Mouse (Mus musculus) stomach, embryonic 14.5 days (tissue): ENCODE measurements at regions not wholly inside any gene's neighbourhood (a gene's known extent, or its start where the extent isn't known, plus 50 kb on each side); places are given as distances from the start of the nearest gene placed in this dataset.

Source experiments
- ATAC-seq: fragments of 200-750 bp; cut with Nextera tagmentation; 2 replicates; pipeline ENCODE4 v1.8.0; 2017; ENCODE audit warnings: low read depth, moderate TSS enrichment; ENCODE audit not compliant: insufficient number of reproducible peaks, insufficient read depth, low FRiP score
- H3K27ac ChIP-seq: fragments of 300-500 bp; sonication (generic); 2 replicates; pipeline ENCODE4 v1.5.1; 2014; ENCODE audit warnings: mild to moderate bottlenecking, low read length, moderate library complexity, mixed read lengths
- H3K27me3 ChIP-seq: fragments of 300-500 bp; sonication (generic); 2 replicates; pipeline ENCODE4 v1.6.1; 2014; ENCODE audit warnings: low read length, control low read depth, mixed read lengths; ENCODE audit not compliant: control insufficient read depth, insufficient read depth
- H3K36me3 ChIP-seq: fragments of 300-500 bp; sonication (generic); 2 replicates; pipeline ENCODE4 v1.6.1; 2014; ENCODE audit warnings: mild to moderate bottlenecking, control low read depth, low read length, moderate library complexity, mixed read lengths; ENCODE audit not compliant: control insufficient read depth, insufficient read depth
- H3K4me1 ChIP-seq: fragments of 300-500 bp; sonication (generic); 2 replicates; pipeline ENCODE4 v1.6.1; 2014; ENCODE audit warnings: low read length, control low read depth, mixed read lengths; ENCODE audit not compliant: control insufficient read depth, insufficient read depth
- H3K4me2 ChIP-seq: fragments of 300-500 bp; sonication (generic); replicated peaks from 2 replicates; pipeline ENCODE4 v1.6.1; 2014; ENCODE audit warnings: low read depth, low read length, control low read depth
- H3K4me3 ChIP-seq: fragments of 300-500 bp; sonication (generic); 2 replicates; pipeline ENCODE4 v1.5.1; 2014; ENCODE audit warnings: low read depth, low read length, control low read depth
- H3K9ac ChIP-seq: fragments of 300-500 bp; sonication (generic); replicated peaks from 2 replicates; pipeline ENCODE4 v1.6.1; 2014; ENCODE audit warnings: low read depth, mild to moderate bottlenecking, control low read depth, low read length, moderate library complexity, mixed read lengths
- H3K9me3 ChIP-seq: fragments of 300-500 bp; sonication (generic); 2 replicates; pipeline ENCODE4 v1.6.1; 2016; ENCODE audit warnings: low read depth, low read length, control low read depth; ENCODE audit not compliant: control insufficient read depth
- WGBS: fragments of 180-500 bp; shearing (Covaris S2); extraction: QIAGEN DNeasy Blood & Tissue Kit; methylation state at CpG from one replicate; pipeline ENCODE4 v1.1.7; 2014; 5-methylcytosine and 5-hydroxymethylcytosine counted together

DNA sequence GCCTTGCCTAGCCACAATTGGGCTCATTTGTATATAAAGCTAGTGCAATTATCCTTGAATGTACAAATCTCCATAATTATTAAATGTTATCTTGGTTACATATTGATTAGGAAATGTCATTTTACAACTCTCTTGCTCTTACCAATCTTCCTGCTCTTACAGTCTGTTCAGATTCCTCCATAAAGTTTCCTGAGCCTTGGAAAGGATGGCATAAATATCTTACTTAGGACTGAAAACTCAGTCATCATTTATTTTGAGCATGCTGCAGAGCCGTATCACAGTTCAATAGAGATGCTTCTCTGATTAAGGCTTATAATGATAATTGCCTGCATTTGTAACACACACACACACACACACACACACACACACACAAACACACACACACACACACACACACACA is 151.4 kb upstream of the Rprm start:
- H3K4me3 ChIP-seq, result no peak overlapping the region
- no peak overlapping the region for H3K9ac ChIP-seq
- H3K4me2 ChIP-seq, result no peak overlapping the region
- H3K27me3 ChIP-seq, result no peaks in the 10 kb centered on the region
- H3K27ac ChIP-seq, result no peak overlapping the region
- no peaks in the 10 kb centered on the region for H3K9me3 ChIP-seq
- H3K4me1 ChIP-seq, result no peaks in the 10 kb centered on the region
- WGBS, result 78% methylated on average over 1 of the region's 1 CpGs
- no peak for ATAC-seq
- no peaks in the 10 kb centered on the region for H3K36me3 ChIP-seq

GRCm38 (mm10) chr2:54237192-54237591 is 151.8 kb upstream of the Rprm start:
- H3K4me1 ChIP-seq, result no peaks in the 10 kb centered on the region
- no peaks in the 10 kb centered on the region for H3K9me3 ChIP-seq
- no peak overlapping the region for H3K4me3 ChIP-seq
- ATAC-seq, result no peak
- 70% methylated on average over 1 of the region's 1 CpGs for WGBS
- no peaks in the 10 kb centered on the region for H3K27me3 ChIP-seq
- no peaks in the 10 kb centered on the region for H3K36me3 ChIP-seq
- no peak overlapping the region for H3K27ac ChIP-seq
- no peak overlapping the region for H3K9ac ChIP-seq
- H3K4me2 ChIP-seq, result no peak overlapping the region

DNA sequence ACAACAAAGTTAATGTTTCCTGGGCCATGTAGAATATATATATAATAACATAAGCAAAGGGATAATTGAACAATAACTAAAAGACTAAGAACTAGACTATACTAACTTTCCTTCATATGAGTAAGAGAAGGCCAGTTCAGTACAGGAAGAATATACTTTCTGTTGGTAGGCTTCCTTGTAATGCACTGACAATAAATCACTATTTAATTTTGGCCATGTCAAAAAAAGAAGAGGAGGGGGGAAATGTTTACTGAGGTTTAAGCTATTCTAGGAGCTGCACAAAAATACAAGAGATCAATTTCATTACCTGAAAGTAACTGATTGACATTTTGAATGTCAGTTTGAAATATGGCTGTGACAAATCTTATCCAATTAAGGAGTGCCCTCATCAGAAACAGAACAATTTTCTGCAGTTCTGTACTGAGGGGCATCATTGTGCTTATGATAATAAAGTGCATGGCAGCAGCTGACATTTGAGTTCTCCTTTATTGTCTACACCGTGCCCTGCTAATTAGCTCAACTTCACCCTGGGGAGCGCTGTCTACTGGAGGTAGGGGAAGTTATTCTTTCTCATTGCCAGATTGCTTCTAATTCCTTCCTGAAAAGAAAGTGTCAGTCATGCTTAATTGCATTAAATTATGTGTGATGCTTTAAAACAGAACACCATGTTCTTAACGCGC is 171.2 kb upstream of the Galnt13 start:
- ATAC-seq, result no peak
- Histone ChIP-seq H3K4me2 (no peak overlapping the region), H3K4me1 (no peaks in the 10 kb centered on the region), H3K9me3 (no peaks in the 10 kb centered on the region), H3K36me3 (no peaks in the 10 kb centered on the region), H3K4me3 (no peak overlapping the region), H3K9ac (no peak overlapping the region), H3K27me3 (no peaks in the 10 kb centered on the region), H3K27ac (no peak overlapping the region)
- 84% methylated on average over 4 of the region's 4 CpGs for WGBS

DNA sequence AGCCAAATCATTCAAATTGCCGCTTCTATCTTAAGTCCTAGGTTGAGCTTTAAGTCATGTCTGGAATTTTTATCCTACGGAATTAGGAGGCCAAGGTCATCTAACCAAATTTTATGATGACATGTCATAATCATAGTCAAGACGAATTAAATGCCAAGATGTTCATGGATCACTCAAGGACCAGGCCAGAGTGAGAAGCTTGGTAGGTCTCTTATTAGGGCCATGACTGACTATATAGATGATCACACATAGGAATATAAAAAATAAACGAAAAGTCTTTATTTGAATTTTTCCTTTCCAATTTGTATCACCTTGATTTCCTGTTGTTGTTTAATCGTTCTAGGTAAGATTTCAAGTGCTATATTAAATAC is 170.7 kb upstream of the Galnt13 start:
- Histone ChIP-seq H3K27ac (no peak overlapping the region), H3K9ac (no peak overlapping the region), H3K4me1 (no peaks in the 10 kb centered on the region), H3K36me3 (no peaks in the 10 kb centered on the region), H3K4me2 (no peak overlapping the region), H3K4me3 (no peak overlapping the region), H3K27me3 (no peaks in the 10 kb centered on the region), H3K9me3 (no peaks in the 10 kb centered on the region)
- no peak for ATAC-seq
- 84% methylated on average over 5 of the region's 5 CpGs for WGBS

GRCm38 (mm10) chr2:54281966-54282365 is 154.2 kb upstream of the Galnt13 start:
- Histone ChIP-seq H3K27ac (no peak overlapping the region), H3K9me3 (no peaks in the 10 kb centered on the region), H3K36me3 (no peaks in the 10 kb centered on the region), H3K4me3 (no peak overlapping the region), H3K4me1 (no peaks in the 10 kb centered on the region), H3K4me2 (no peak overlapping the region), H3K27me3 (no peaks in the 10 kb centered on the region), H3K9ac (no peak overlapping the region)
- 74% methylated on average over 1 of the region's 1 CpGs for WGBS
- no peak for ATAC-seq

DNA sequence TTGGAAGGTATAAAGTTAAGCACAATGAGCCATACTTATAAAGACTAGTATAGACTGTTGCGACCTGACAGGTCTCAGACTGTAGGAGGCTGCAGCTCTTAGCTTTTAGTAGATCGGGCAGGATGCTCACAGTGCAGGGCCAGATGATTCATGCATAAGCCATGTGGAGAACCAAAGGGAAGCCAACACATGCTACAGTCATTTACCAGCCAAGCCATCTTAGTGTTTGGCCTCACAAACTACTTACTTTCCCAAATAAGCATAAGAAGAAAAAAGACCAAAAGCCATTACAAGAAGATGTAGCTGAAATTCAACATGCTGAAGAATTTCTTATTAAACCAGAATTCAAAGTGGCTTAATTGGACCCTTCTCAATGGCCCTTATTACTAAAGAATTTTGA is 152.2 kb upstream of the Galnt13 start:
- Histone ChIP-seq H3K9ac (no peak overlapping the region), H3K4me1 (no peaks in the 10 kb centered on the region), H3K27ac (no peak overlapping the region), H3K9me3 (no peaks in the 10 kb centered on the region), H3K4me2 (no peak overlapping the region), H3K4me3 (no peak overlapping the region), H3K27me3 (no peaks in the 10 kb centered on the region), H3K36me3 (no peaks in the 10 kb centered on the region)
- WGBS, result 87% methylated on average over 2 of the region's 2 CpGs
- ATAC-seq, result no peak

DNA sequence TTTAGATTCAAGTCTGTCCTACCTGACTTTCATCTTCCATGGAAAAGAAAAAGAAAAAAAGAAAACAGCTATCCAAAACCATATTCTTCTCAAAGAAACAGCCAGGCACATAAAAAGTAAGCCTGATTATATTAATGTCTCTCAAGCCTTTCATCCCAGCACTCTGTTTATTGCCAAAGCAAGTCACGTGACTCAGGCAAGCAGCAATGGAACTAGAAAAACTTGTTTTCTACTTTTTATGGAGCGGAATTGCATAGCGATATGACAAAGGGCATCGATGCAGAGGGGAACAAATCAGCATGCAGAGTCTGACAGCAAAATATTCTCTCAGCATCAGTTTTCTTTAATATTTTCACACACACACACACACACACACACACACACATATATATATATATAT is 130.6 kb upstream of the Galnt13 start:
- no peak for ATAC-seq
- Histone ChIP-seq H3K4me1 (no peaks in the 10 kb centered on the region), H3K4me2 (no peak overlapping the region), H3K4me3 (no peak overlapping the region), H3K36me3 (no peaks in the 10 kb centered on the region), H3K27me3 (no peaks in the 10 kb centered on the region), H3K9ac (no peak overlapping the region), H3K27ac (no peak overlapping the region), H3K9me3 (no peaks in the 10 kb centered on the region)
- 78% methylated on average over 4 of the region's 4 CpGs for WGBS

GRCm38 (mm10) chr2:54318559-54318958 is 117.6 kb upstream of the Galnt13 start:
- WGBS, result 57% methylated on average over 3 of the region's 3 CpGs
- H3K4me2 ChIP-seq, result no peak overlapping the region
- no peak for ATAC-seq
- H3K36me3 ChIP-seq, result no peaks in the 10 kb centered on the region
- no peaks in the 10 kb centered on the region for H3K27me3 ChIP-seq
- H3K27ac ChIP-seq, result no peak overlapping the region
- H3K9me3 ChIP-seq, result no peaks in the 10 kb centered on the region
- no peak overlapping the region for H3K9ac ChIP-seq
- no peak overlapping the region for H3K4me3 ChIP-seq
- H3K4me1 ChIP-seq, result no peaks in the 10 kb centered on the region

GRCm38 (mm10) chr2:54366963-54367362 is 69.2 kb upstream of the Galnt13 start:
- no peaks in the 10 kb centered on the region for H3K36me3 ChIP-seq
- H3K4me3 ChIP-seq, result no peak overlapping the region
- no peak for ATAC-seq
- 35% methylated on average over 3 of the region's 3 CpGs for WGBS
- H3K9me3 ChIP-seq, result no peaks in the 10 kb centered on the region
- H3K9ac ChIP-seq, result no peak overlapping the region
- H3K27me3 ChIP-seq, result no peaks in the 10 kb centered on the region
- no peaks in the 10 kb centered on the region for H3K4me1 ChIP-seq
- no peak overlapping the region for H3K27ac ChIP-seq
- H3K4me2 ChIP-seq, result no peak overlapping the region
